Mouse (Mus musculus) hindbrain, embryonic 15.5 days (tissue): ENCODE results near the gene P3h3. TPM values are rescaled to one million over a fixed set of nuclear protein-coding genes. Genes with fewer than 3 reads are reported as not detected.

Experiments used
- ATAC-seq: fragments of 200-750 bp; cut with Nextera tagmentation; 2 replicates; pipeline ENCODE4 v1.8.0; 2017; ENCODE audit warnings: low read depth, moderate number of reproducible peaks, moderate TSS enrichment; ENCODE audit not compliant: low FRiP score
- H3K27ac ChIP-seq: fragments of 300-500 bp; sonication (generic); replicated peaks from 2 replicates; pipeline ENCODE4 v1.5.1; 2015; ENCODE audit warnings: mild to moderate bottlenecking, inconsistent platforms
- H3K27me3 ChIP-seq: fragments of 300-500 bp; sonication (generic); 2 replicates; pipeline ENCODE4 v1.6.1; 2015; ENCODE audit warnings: control low read depth, inconsistent platforms
- H3K36me3 ChIP-seq: fragments of 300-500 bp; sonication (generic); 2 replicates; pipeline ENCODE4 v1.6.1; 2015; ENCODE audit warnings: control low read depth, inconsistent platforms
- H3K4me1 ChIP-seq: fragments of 300-500 bp; sonication (generic); replicated peaks from 2 replicates; pipeline ENCODE4 v1.6.1; 2015; ENCODE audit warnings: control low read depth, inconsistent platforms
- H3K4me2 ChIP-seq: fragments of 300-500 bp; sonication (generic); 2 replicates; pipeline ENCODE4 v1.6.1; 2015; ENCODE audit warnings: moderate library complexity, mild to moderate bottlenecking, inconsistent platforms
- H3K4me3 ChIP-seq: fragments of 300-500 bp; sonication (generic); 2 replicates; pipeline ENCODE4 v1.5.1; 2015; ENCODE audit warnings: mild to moderate bottlenecking, inconsistent platforms
- H3K9ac ChIP-seq: fragments of 300-500 bp; sonication (generic); 2 replicates; pipeline ENCODE4 v1.6.1; 2015; ENCODE audit warnings: inconsistent platforms
- H3K9me3 ChIP-seq: fragments of 300-500 bp; sonication (generic); 2 replicates; pipeline ENCODE4 v1.6.1; 2016; ENCODE audit warnings: control low read depth, inconsistent platforms
- WGBS: fragments of 180-500 bp; shearing (Covaris S2); methylation state at CpG from one replicate; pipeline ENCODE4 v1.1.7; 2015; 5-methylcytosine and 5-hydroxymethylcytosine counted together
- polyA plus RNA-seq: library from polyadenylated mRNA; unstranded; fragments of >200 nt; fragmentation: Nextera tagmentation; extraction: Ambion mirVana; gene quantifications from 2 replicates; pipeline ENCODE4 v1.2.1, GENCODE M21; 2015

The P3h3 gene
- polyA plus RNA-seq, 1 experiment from 2014 or later, result 18.7 TPM

GRCm38 (mm10) chr6:124863125-124863657, 5.6 kb upstream of the P3h3 start:
- 0% methylated on average over 14 of the region's 16 CpGs for WGBS
- Histone ChIP-seq H3K4me3 (peak overlapping the region; percentile 83), H3K4me2 (peak overlapping the region; percentile 80), H3K27ac (peak overlapping the region; percentile 98), H3K27me3 (no peaks in the 10 kb centered on the region), H3K9me3 (no peaks in the 10 kb centered on the region), H3K4me1 (peaks cover 72% of the 10 kb centered on the region), H3K36me3 (no peaks in the 10 kb centered on the region), H3K9ac (peak overlapping the region; percentile 84)
- peak; percentile 23; the same call in 1 of the 2 replicates for ATAC-seq

GRCm38 (mm10) chr6:124862406-124863124, 5.0 kb upstream of the P3h3 start:
- ATAC-seq, result peak; percentile 1; the same call in 1 of the 2 replicates
- Histone ChIP-seq H3K27ac (peak overlapping the region; percentile 98), H3K4me3 (peak overlapping the region; percentile 83), H3K4me1 (peaks cover 79% of the 10 kb centered on the region), H3K36me3 (no peaks in the 10 kb centered on the region), H3K27me3 (no peaks in the 10 kb centered on the region), H3K9ac (peak overlapping the region; percentile 84), H3K9me3 (no peaks in the 10 kb centered on the region), H3K4me2 (peak overlapping the region; percentile 80)
- 9% methylated on average over 8 of the region's 8 CpGs for WGBS

- H3K36me3 ChIP-seq, result no peaks in the 10 kb centered on the region
- peak overlapping the region; percentile 80 for H3K4me2 ChIP-seq
- peak overlapping the region; percentile 98 for H3K27ac ChIP-seq
- peak overlapping the region; percentile 84 for H3K9ac ChIP-seq
- H3K27me3 ChIP-seq, result no peaks in the 10 kb centered on the region
- peaks cover 79% of the 10 kb centered on the region for H3K4me1 ChIP-seq
- H3K9me3 ChIP-seq, result no peaks in the 10 kb centered on the region
- WGBS, result 40% methylated on average over 3 of the region's 3 CpGs
- no peak for ATAC-seq
- peak overlapping the region; percentile 83 for H3K4me3 ChIP-seq
Observed at GRCm38 (mm10) chr6:124861802-124862201, 4.2 kb upstream of the P3h3 start.

GRCm38 (mm10) chr6:124861266-124861665, 3.7 kb upstream of the P3h3 start:
- WGBS, result 76% methylated on average over 19 of the region's 19 CpGs
- H3K4me1 ChIP-seq, result peaks cover 82% of the 10 kb centered on the region

GRCm38 (mm10) chr6:124860511-124860910, 3.0 kb upstream of the P3h3 start:
- Histone ChIP-seq H3K9ac (peak overlapping the region; percentile 45; the same call in 1 of the 2 replicates), H3K36me3 (no peaks in the 10 kb centered on the region), H3K4me1 (peaks cover 82% of the 10 kb centered on the region), H3K4me3 (no peak overlapping the region), H3K27me3 (no peaks in the 10 kb centered on the region), H3K4me2 (peak overlapping the region; percentile 80), H3K9me3 (no peaks in the 10 kb centered on the region), H3K27ac (peak overlapping the region; percentile 74; the same call in 1 of the 2 replicates)
- ATAC-seq, result no peak
- 71% methylated on average over 9 of the region's 9 CpGs for WGBS

More at GRCm38 (mm10) chr6:124861266-124861665, 3.7 kb upstream of the P3h3 start:
- H3K4me3 ChIP-seq, result peak overlapping the region; percentile 83
- no peaks in the 10 kb centered on the region for H3K36me3 ChIP-seq
- peak overlapping the region; percentile 74; the same call in 1 of the 2 replicates for H3K27ac ChIP-seq
- H3K27me3 ChIP-seq, result no peaks in the 10 kb centered on the region
- H3K9ac ChIP-seq, result 0 out of 2 replicates have a peak overlapping the region, but pooled peaks have one; percentile 84
- ATAC-seq, result no peak
- no peaks in the 10 kb centered on the region for H3K9me3 ChIP-seq
- peak overlapping the region; percentile 80 for H3K4me2 ChIP-seq

GRCm38 (mm10) chr6:124859725-124860124, 2.2 kb upstream of the P3h3 start:
- no peaks in the 10 kb centered on the region for H3K36me3 ChIP-seq
- no peaks in the 10 kb centered on the region for H3K27me3 ChIP-seq
- ATAC-seq, result no peak
- peak overlapping the region; percentile 80 for H3K4me2 ChIP-seq
- peak overlapping the region; percentile 74 for H3K27ac ChIP-seq
- no peaks in the 10 kb centered on the region for H3K9me3 ChIP-seq
- 6% methylated on average over 12 of the region's 12 CpGs for whole genome bisulfite sequencing
- H3K9ac ChIP-seq, result peak overlapping the region; percentile 45
- peak overlapping the region; percentile 5; the same call in 1 of the 2 replicates for H3K4me3 ChIP-seq
- H3K4me1 ChIP-seq, result peaks cover 82% of the 10 kb centered on the region

GRCm38 (mm10) chr6:124858561-124859318, 1.2 kb upstream of the P3h3 start:
- H3K4me3 ChIP-seq, result no peak overlapping the region
- no peaks in the 10 kb centered on the region; the same call in 1 of the 2 replicates for H3K36me3 ChIP-seq
- H3K4me2 ChIP-seq, result peak overlapping the region; percentile 89
- peaks cover 79% of the 10 kb centered on the region for H3K4me1 ChIP-seq
- ATAC-seq, result no peak
- H3K9me3 ChIP-seq, result no peaks in the 10 kb centered on the region
- no peaks in the 10 kb centered on the region for H3K27me3 ChIP-seq
- peak overlapping the region; percentile 97 for H3K27ac ChIP-seq
- H3K9ac ChIP-seq, result no peak overlapping the region; the same call in 1 of the 2 replicates
- WGBS, result 75% methylated on average over 28 of the region's 28 CpGs

GRCm38 (mm10) chr6:124857840-124858530, 433 bp upstream of the P3h3 start:
- Histone ChIP-seq H3K4me2 (peak overlapping the region; percentile 89), H3K4me1 (peaks cover 76% of the 10 kb centered on the region), H3K9me3 (no peaks in the 10 kb centered on the region), H3K27ac (peak overlapping the region; percentile 97), H3K36me3 (peaks cover 4% of the 10 kb centered on the region), H3K9ac (peak overlapping the region; percentile 91), H3K4me3 (peak overlapping the region; percentile 65), H3K27me3 (no peaks in the 10 kb centered on the region)
- 19% methylated on average over 26 of the region's 26 CpGs for WGBS
- ATAC-seq, result no peak

- no peaks in the 10 kb centered on the region for H3K27me3 ChIP-seq
- peaks cover 7% of the 10 kb centered on the region for H3K36me3 ChIP-seq
- peaks cover 59% of the 10 kb centered on the region for H3K4me1 ChIP-seq
- no peaks in the 10 kb centered on the region for H3K9me3 ChIP-seq
- peak overlapping the region; percentile 97 for H3K27ac ChIP-seq
- H3K9ac ChIP-seq, result peak overlapping the region; percentile 91
- H3K4me3 ChIP-seq, result peak overlapping the region; percentile 65
- H3K4me2 ChIP-seq, result peak overlapping the region; percentile 89
- 6% methylated on average over 14 of the region's 14 CpGs for WGBS
- peak; percentile 82 for ATAC-seq
Observed at GRCm38 (mm10) chr6:124856321-124856720, 1.2 kb downstream of the P3h3 start.

GRCm38 (mm10) chr6:124854647-124855046, 2.9 kb downstream of the P3h3 start:
- H3K4me1 ChIP-seq, result peaks cover 42% of the 10 kb centered on the region
- H3K27ac ChIP-seq, result no peak overlapping the region; the same call in 1 of the 2 replicates
- H3K9me3 ChIP-seq, result no peaks in the 10 kb centered on the region
- 74% methylated on average over 12 of the region's 12 CpGs for WGBS
- H3K9ac ChIP-seq, result no peak overlapping the region
- no peak overlapping the region for H3K4me3 ChIP-seq
- H3K4me2 ChIP-seq, result no peak overlapping the region
- no peak for ATAC-seq
- no peaks in the 10 kb centered on the region for H3K27me3 ChIP-seq
- H3K36me3 ChIP-seq, result peaks cover 7% of the 10 kb centered on the region

GRCm38 (mm10) chr6:124850535-124850934, 7.0 kb downstream of the P3h3 start:
- 47% methylated on average over 8 of the region's 8 CpGs for WGBS
- Histone ChIP-seq H3K4me2 (no peak overlapping the region), H3K4me3 (no peak overlapping the region), H3K4me1 (peaks cover 15% of the 10 kb centered on the region), H3K9ac (no peak overlapping the region), H3K9me3 (no peaks in the 10 kb centered on the region), H3K36me3 (peaks cover 7% of the 10 kb centered on the region), H3K27me3 (no peaks in the 10 kb centered on the region), H3K27ac (no peak overlapping the region)
- no peak for ATAC-seq
